Mouse (Mus musculus) kidney, adult 9 months (tissue): Measurements from ENCODE around the gene Gm8104.
"Not testable (repeated sequence)": the region's sequence is repeated elsewhere in the genome, so short reads cannot be mapped to it uniquely, and the experiment has no call there.

Source experiments
- DNase-seq: peaks from one replicate; pipeline ENCODE4 v3.0.0; 2022

Gene Gm8104

DNA sequence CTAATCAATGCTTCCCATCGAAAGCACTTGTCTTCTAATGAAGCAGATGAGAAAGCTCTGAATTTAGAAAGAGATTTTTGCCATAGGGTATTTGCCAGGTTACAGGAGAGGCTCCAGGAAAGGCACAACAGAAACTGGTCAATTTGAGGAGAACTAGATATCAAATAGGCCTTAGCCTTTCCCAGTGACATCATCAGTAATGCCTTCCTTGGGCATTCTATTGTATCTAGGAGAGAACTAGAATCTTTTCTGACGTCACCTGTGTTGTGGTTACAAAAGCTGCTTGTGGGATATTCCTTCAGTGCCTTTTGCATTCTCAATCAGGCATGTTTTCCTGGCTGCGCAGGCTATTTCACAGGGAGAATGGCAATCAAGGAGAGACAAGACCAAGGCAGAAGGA lies at the start of gene Gm8104:
Gm8104 (plus strand) TSS at position 301 of the 400 bp plus-strand sequence.
- DNase-seq, result not testable (repeated sequence)

DNA sequence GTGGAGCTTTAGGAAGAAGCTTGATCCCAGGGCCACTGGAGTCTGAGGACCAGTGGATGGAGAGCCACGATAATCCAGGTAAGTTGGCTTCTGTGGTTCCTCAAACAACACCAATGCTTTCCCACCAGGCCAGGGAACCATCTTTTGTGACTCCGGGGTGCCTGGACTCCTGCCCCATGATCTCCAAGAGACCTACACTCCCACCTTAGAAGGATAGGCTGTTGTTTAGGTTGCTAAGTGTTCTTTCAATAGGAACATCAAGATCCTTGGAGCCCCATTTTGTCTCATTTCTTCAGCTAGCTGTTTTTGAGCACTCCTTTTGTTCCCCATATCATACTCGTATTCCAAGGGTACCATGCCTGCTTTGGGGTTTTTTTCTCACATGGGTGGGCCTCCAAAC lies 42.3 kb upstream of the Gm8104 start:
- not testable (repeated sequence) for DNase-seq

DNA sequence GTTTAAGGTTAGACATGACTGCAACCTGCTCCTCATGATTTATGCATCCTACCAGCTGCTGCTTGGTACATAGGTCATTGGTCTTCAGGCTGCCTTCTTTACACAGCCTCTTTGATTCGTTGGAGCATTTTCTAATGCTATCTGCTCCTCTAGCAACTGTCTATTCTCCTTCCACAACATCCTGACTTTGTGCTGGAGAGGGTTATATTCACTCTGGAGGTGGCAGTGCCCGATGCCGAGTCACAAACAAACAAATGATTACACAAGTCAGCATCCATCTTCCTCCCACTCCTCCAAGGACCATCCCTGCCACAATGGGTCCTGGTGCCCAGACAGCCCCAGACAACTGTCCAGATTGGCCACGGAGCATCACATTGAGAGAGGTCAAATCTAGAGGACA lies 40.2 kb upstream of the Gm8104 start:
- not testable (repeated sequence) for DNase-seq

DNA sequence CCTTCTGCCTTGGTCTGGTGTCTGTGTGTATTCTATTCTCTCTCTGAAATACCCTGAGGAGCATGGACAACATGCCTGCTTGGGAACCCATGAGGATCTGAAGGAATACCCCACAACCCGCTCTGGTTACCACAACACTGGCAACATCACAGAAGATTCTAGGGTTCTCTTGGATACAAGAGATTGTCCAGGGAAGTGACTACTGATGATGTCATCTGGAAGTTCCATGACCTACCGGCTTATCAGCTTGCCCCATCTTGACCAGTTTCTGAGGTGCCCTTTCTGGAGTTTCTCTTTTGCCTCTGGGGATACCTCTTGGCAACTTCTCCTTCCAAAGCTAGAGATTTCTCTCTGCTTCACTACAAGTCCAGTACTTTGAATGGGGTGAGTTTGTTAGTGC lies 23.9 kb upstream of the Gm8104 start, which contains the start of gene Gm8094:
Gm8094 (minus strand) TSS at position 101 of the 400 bp plus-strand sequence.
- DNase-seq, result not testable (repeated sequence)

DNA sequence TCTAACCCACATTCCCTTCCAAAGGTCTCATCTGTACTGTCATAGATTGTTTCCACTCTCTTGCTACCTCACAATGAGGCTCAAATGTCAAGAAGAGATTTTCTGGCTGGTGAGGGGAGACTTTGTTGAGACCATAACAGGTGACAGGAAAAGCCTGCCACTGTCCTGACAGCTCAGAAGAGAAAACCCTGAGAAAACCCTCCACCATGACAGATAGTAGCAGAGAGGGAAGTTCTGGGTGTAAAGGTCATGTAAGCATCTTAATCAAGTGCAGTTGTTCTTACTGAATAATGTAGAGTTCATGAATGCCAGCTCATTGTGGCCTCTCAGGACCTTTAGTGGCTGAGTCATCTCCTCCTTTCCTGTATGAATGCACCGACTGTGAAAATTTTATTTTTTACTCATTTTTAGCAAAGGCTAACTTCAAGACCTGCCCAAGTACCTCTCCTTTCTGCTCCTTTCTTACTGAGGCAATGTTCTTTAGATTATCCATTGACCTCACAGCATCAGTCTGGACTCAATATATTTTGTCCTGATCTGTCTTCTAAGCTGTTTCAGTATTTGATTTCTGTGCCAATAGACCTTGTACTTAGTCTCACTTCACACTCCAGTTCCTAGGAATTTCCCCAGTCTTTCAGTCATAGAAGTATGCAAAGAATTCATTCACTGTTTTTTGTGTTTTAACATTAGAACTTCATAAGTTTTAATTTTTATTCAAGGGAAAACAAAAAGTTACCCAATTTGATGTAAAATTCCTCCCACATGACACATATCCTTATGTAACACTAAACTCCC lies 15.3 kb upstream of the Gm8104 start:
- DNase-seq, result peak; percentile 11

DNA sequence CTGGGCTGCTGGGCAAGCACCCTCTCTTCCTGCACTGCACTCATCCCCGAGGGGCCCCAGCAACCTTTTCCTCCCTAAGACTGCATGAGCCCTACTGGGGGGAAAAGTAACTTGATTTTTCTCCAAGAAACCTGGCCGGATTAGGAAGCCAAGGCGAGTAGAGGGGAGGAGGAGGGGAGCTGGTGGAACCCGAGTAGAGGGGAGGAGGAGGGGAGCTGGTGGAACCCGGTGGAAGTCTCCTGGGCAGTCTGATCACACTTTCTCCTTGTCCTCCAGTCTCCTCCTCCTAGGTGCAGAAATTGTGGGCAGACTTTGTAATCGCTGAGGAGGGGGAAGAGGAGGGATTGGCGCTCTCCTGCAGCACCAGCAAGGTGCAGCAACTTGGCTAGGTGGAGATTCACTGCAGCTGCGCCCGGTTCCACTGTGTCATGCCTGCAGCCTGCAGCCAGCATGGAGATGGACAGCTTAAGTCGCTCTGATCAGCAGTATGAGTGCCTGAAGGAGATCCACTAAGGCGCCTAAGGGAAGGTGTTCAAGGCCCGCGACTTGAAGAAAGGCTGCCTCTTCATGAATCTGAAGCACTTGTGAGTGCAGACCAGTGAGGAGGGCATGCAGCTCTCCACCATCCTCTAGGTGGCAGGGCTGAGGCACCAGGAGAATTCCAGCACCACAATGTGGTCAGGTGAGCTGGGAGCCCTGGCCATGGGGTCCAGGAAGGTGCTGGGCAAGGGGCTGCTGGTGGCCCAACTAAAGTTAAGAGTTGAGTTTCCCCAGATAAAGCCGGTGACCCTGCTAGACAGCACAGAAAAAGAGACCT lies 11.1 kb upstream of the Gm8104 start:
- not testable (repeated sequence) for DNase-seq

DNA sequence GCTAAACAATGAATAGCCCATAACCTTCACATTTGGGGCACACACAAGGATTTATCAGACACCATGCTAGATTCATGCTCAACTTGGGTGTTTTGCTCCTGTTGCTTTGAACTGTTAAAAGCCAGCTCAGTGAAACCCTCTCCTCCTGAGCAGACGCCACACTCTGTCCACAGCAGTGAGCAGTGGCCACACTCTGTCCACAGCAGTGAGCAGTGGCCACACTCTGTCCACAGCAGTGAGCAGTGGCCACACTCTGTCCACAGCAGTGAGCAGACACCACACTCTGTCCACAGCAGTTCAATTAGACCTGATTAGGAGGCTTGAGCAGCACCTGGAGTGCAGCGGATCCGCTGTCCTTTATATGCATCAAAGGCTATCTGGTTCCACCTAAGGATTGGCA lies 19.3 kb downstream of the Gm8104 start:
- DNase-seq, result not testable (repeated sequence)

DNA sequence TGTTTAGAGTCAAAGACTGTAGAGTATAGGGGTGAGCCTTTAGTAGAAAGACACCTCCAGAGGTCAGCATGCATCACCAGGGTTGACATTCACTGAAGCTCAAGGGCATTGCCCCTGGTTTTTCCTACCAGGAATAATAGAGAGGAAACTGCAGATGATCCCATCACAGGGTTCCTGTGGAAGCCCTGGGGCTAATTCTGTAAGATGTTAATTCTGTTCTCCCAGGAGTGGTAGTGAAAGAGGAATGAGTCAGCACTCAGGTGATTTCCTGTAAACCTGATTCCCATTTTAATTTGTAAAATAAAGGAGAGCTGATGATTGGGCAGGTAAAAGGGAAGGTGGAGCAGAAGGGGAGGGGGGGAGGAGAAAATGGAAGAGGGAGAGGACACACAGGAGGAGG lies 25.9 kb downstream of the Gm8104 start:
- not testable (repeated sequence) for DNase-seq
